Mouse (Mus musculus): ENCODE data around the gene Olfr901. TPM values are rescaled to one million over a fixed set of nuclear protein-coding genes. Genes with fewer than 3 reads are reported as not detected.
"Not testable (repeated sequence)": the region's sequence is repeated elsewhere in the genome, so short reads cannot be mapped to it uniquely, and the experiment has no call there.

Gene Olfr901
- polyA plus RNA-seq (2015; fragmentation: Nextera tagmentation; extraction: Ambion mirVana) = not detected in 2 replicates

- H3K27me3 ChIP-seq (replicated peaks; ENCODE audit: control insufficient read depth, insufficient read depth, low read length) = no peaks in the 10 kb centered on the region
- 91% methylated on average over 1 of the region's 1 CpGs for WGBS
- no peak within 1 kb of the TSS for H3K4me2 ChIP-seq (replicated peaks; ENCODE audit: low read depth)
- no peak within 1 kb of the TSS for H3K9ac ChIP-seq (ENCODE audit: low read depth, low read length)
- no peaks in the 10 kb centered on the region for H3K36me3 ChIP-seq (ENCODE audit: control insufficient read depth, insufficient read depth)
- TF ChIP-seq CTCF (IDR thresholded peaks at IDR 0.05; ENCODE audit: low read depth) = no peak
- no peaks in the 10 kb centered on the region for H3K4me1 ChIP-seq (replicated peaks; ENCODE audit: control insufficient read depth, insufficient read depth, low read length)
- no peaks in the 10 kb centered on the region for H3K9me3 ChIP-seq (ENCODE audit: control insufficient read depth)
- H3K4me3 ChIP-seq (ENCODE audit: low read depth, low read length) = no peak within 1 kb of the TSS
- no peak for ATAC-seq
- H3K27ac ChIP-seq (ENCODE audit: low read depth, low read length) = no peak within 1 kb of the TSS
Measured at GRCm38 (mm10) chr9:38429155-38429554, at the start of gene Olfr901. Gene Olfr901 (plus strand): TSS chr9:38429455.

- Histone ChIP-seq H3K27me3 (replicated peaks; ENCODE audit: control insufficient read depth, insufficient read depth, low read length) (no peaks in the 10 kb centered on the region), H3K4me3 (ENCODE audit: low read depth, low read length) (no peak within 1 kb of the TSS), H3K27ac (ENCODE audit: low read depth, low read length) (no peak within 1 kb of the TSS), H3K4me1 (replicated peaks; ENCODE audit: control insufficient read depth, insufficient read depth, low read length) (no peaks in the 10 kb centered on the region), H3K9ac (ENCODE audit: low read depth, low read length) (no peak within 1 kb of the TSS), H3K9me3 (ENCODE audit: control insufficient read depth) (no peaks in the 10 kb centered on the region), H3K4me2 (replicated peaks; ENCODE audit: low read depth) (no peak within 1 kb of the TSS), H3K36me3 (ENCODE audit: control insufficient read depth, insufficient read depth) (no peaks in the 10 kb centered on the region)
- 65% methylated on average over 1 of the region's 1 CpGs for WGBS
- no peak for ATAC-seq
- TF ChIP-seq CTCF (IDR thresholded peaks at IDR 0.05; ENCODE audit: low read depth) = no peak
Measured at GRCm38 (mm10) chr9:38401398-38401797, 27.9 kb upstream of the Olfr901 start, which contains the start of gene Olfr147. Gene Olfr147 (plus strand): TSS chr9:38401698.

GRCm38 (mm10) chr9:38407502-38407901 lies 21.8 kb upstream of the Olfr901 start:
- ATAC-seq; H3K9me3 ChIP-seq (ENCODE audit: control insufficient read depth); H3K4me1 ChIP-seq (replicated peaks; ENCODE audit: control insufficient read depth, insufficient read depth, low read length); H3K4me2 ChIP-seq (replicated peaks; ENCODE audit: low read depth); H3K9ac ChIP-seq (ENCODE audit: low read depth, low read length); H3K36me3 ChIP-seq (ENCODE audit: control insufficient read depth, insufficient read depth); H3K27ac ChIP-seq (ENCODE audit: low read depth, low read length); H3K27me3 ChIP-seq (replicated peaks; ENCODE audit: control insufficient read depth, insufficient read depth, low read length); H3K4me3 ChIP-seq (ENCODE audit: low read depth, low read length): not testable (repeated sequence)
- WGBS = 93% methylated on average over 3 of the region's 3 CpGs

GRCm38 (mm10) chr9:38413502-38413901 lies 15.8 kb upstream of the Olfr901 start:
- not testable (repeated sequence) for H3K4me3 ChIP-seq (ENCODE audit: low read depth, low read length); ATAC-seq; H3K27me3 ChIP-seq (replicated peaks; ENCODE audit: control insufficient read depth, insufficient read depth, low read length); H3K27ac ChIP-seq (ENCODE audit: low read depth, low read length); H3K36me3 ChIP-seq (ENCODE audit: control insufficient read depth, insufficient read depth); H3K9ac ChIP-seq (ENCODE audit: low read depth, low read length); H3K4me2 ChIP-seq (replicated peaks; ENCODE audit: low read depth); H3K9me3 ChIP-seq (ENCODE audit: control insufficient read depth); H3K4me1 ChIP-seq (replicated peaks; ENCODE audit: control insufficient read depth, insufficient read depth, low read length)
- 88% methylated on average over 14 of the region's 14 CpGs for WGBS

- no peaks in the 10 kb centered on the region for H3K4me1 ChIP-seq (replicated peaks; ENCODE audit: control insufficient read depth, insufficient read depth, low read length)
- TF ChIP-seq CTCF (IDR thresholded peaks at IDR 0.05; ENCODE audit: low read depth) = no peak
- H3K9ac ChIP-seq (ENCODE audit: low read depth, low read length) = no peak overlapping the region
- H3K27me3 ChIP-seq (replicated peaks; ENCODE audit: control insufficient read depth, insufficient read depth, low read length) = no peaks in the 10 kb centered on the region
- no peak overlapping the region for H3K4me2 ChIP-seq (replicated peaks; ENCODE audit: low read depth)
- ATAC-seq = no peak
- no peak overlapping the region for H3K27ac ChIP-seq (ENCODE audit: low read depth, low read length)
- no peaks in the 10 kb centered on the region for H3K36me3 ChIP-seq (ENCODE audit: control insufficient read depth, insufficient read depth)
- no peaks in the 10 kb centered on the region for H3K9me3 ChIP-seq (ENCODE audit: control insufficient read depth)
- H3K4me3 ChIP-seq (ENCODE audit: low read depth, low read length) = no peak overlapping the region
Measured at GRCm38 (mm10) chr9:38423801-38424200, 5.5 kb upstream of the Olfr901 start.

- Histone ChIP-seq H3K9me3 (ENCODE audit: control insufficient read depth) (no peaks in the 10 kb centered on the region), H3K36me3 (ENCODE audit: control insufficient read depth, insufficient read depth) (no peaks in the 10 kb centered on the region), H3K4me3 (ENCODE audit: low read depth, low read length) (no peak overlapping the region), H3K27ac (ENCODE audit: low read depth, low read length) (no peak overlapping the region), H3K4me2 (replicated peaks; ENCODE audit: low read depth) (no peak overlapping the region), H3K27me3 (replicated peaks; ENCODE audit: control insufficient read depth, insufficient read depth, low read length) (no peaks in the 10 kb centered on the region), H3K4me1 (replicated peaks; ENCODE audit: control insufficient read depth, insufficient read depth, low read length) (no peaks in the 10 kb centered on the region), H3K9ac (ENCODE audit: low read depth, low read length) (no peak overlapping the region)
- no peak for TF ChIP-seq CTCF (IDR thresholded peaks at IDR 0.05; ENCODE audit: low read depth)
- WGBS = 40% methylated on average over 1 of the region's 1 CpGs
- ATAC-seq = no peak
Measured at GRCm38 (mm10) chr9:38427026-38427425, 2.2 kb upstream of the Olfr901 start.

GRCm38 (mm10) chr9:38447352-38447751 lies 18.1 kb downstream of the Olfr901 start, which contains the start of gene Olfr902:
Gene Olfr902 (plus strand): TSS chr9:38447652.
- no peaks in the 10 kb centered on the region for H3K4me1 ChIP-seq (replicated peaks; ENCODE audit: control insufficient read depth, insufficient read depth, low read length)
- no peaks in the 10 kb centered on the region for H3K9me3 ChIP-seq (ENCODE audit: control insufficient read depth)
- no peak within 1 kb of the TSS for H3K27ac ChIP-seq (ENCODE audit: low read depth, low read length)
- no peak for TF ChIP-seq CTCF (IDR thresholded peaks at IDR 0.05; ENCODE audit: low read depth)
- WGBS = 83% methylated on average over 5 of the region's 5 CpGs
- H3K9ac ChIP-seq (ENCODE audit: low read depth, low read length) = no peak within 1 kb of the TSS
- H3K4me3 ChIP-seq (ENCODE audit: low read depth, low read length) = no peak within 1 kb of the TSS
- H3K27me3 ChIP-seq (replicated peaks; ENCODE audit: control insufficient read depth, insufficient read depth, low read length) = no peaks in the 10 kb centered on the region
- H3K4me2 ChIP-seq (replicated peaks; ENCODE audit: low read depth) = no peak within 1 kb of the TSS
- no peak for ATAC-seq
- H3K36me3 ChIP-seq (ENCODE audit: control insufficient read depth, insufficient read depth) = no peaks in the 10 kb centered on the region
